Mouse (Mus musculus) CH12.LX (cell line): ENCODE results near the gene Capn8. TPM values are rescaled to one million over a fixed set of nuclear protein-coding genes. Genes with fewer than 3 reads are reported as not detected.

Experiments used
- DNase-seq: peaks from one replicate; pipeline ENCODE4 v3.0.0-alpha.2; 2013; ENCODE audit errors: extremely low read depth
- H3K27ac ChIP-seq: 2 replicates; pipeline ENCODE4 v1.5.1; 2012; ENCODE audit warnings: low read depth, mild to moderate bottlenecking, control low read depth, moderate library complexity; ENCODE audit not compliant: insufficient read depth
- H3K27me3 ChIP-seq: replicated peaks from 2 replicates; pipeline ENCODE3; 2012; ENCODE audit warnings: inconsistent platforms
- H3K36me3 ChIP-seq, 2 experiments: replicated peaks in 1 of 2; 2 replicates each; pipeline versions ENCODE3 to v1.6.1; 2012; ENCODE audit warnings: inconsistent platforms in 1 of 2, low read length in 1 of 2, mild to moderate bottlenecking in 1 of 2, mixed read lengths in 1 of 2, moderate library complexity in 1 of 2; ENCODE audit not compliant: control insufficient read depth in 1 of 2, insufficient read depth in 1 of 2
- H3K4me1 ChIP-seq, 2 experiments: 2 replicates each; pipeline ENCODE4 v1.6.1; 2012; ENCODE audit warnings: inconsistent platforms in 1 of 2, moderate library complexity in 1 of 2; ENCODE audit not compliant: insufficient read depth in 2 of 2, control insufficient read depth in 1 of 2
- H3K4me2 ChIP-seq: 2 replicates; pipeline ENCODE4 v1.6.1; 2012; ENCODE audit warnings: low read depth, mild to moderate bottlenecking, control low read depth; ENCODE audit not compliant: poor library complexity, insufficient read depth, severe bottlenecking
- H3K4me3 ChIP-seq, 3 experiments: fragments of 150-350 bp in 1 of 3; sonication (generic) in 1 of 3; replicated peaks in 1 of 3; 2 replicates each; pipeline versions ENCODE3 to v1.5.1; 2011 to 2012; ENCODE audit warnings: low read depth in 2 of 3, low read length in 2 of 3, mild to moderate bottlenecking in 2 of 3, moderate library complexity in 2 of 3, control low read depth in 1 of 3, improper control_type of control experiment in 1 of 3, inconsistent platforms in 1 of 3, mixed read lengths in 1 of 3; ENCODE audit not compliant: poor library complexity in 1 of 3
- H3K79me2 ChIP-seq: replicated peaks from 2 replicates; pipeline ENCODE4 v1.6.1; 2012; ENCODE audit warnings: mild to moderate bottlenecking, moderate library complexity; ENCODE audit not compliant: control insufficient read depth, poor library complexity, insufficient read depth, severe bottlenecking; ENCODE audit errors: extremely low read depth
- H3K9ac ChIP-seq: 2 replicates; pipeline ENCODE4 v1.6.1; 2012; ENCODE audit warnings: low read depth, mild to moderate bottlenecking, control low read depth, moderate library complexity; ENCODE audit not compliant: insufficient read depth
- H3K9me3 ChIP-seq: replicated peaks from 2 replicates; pipeline ENCODE3; 2012; ENCODE audit warnings: low read length, inconsistent platforms, mixed read lengths
- CHD1 ChIP-seq: IDR thresholded peaks from 2 replicates; pipeline ENCODE4 v1.6.1; 2012; ENCODE audit warnings: low read depth, low read length, improper control_type of control experiment, inconsistent platforms
- CHD2 ChIP-seq: IDR thresholded peaks from 2 replicates; pipeline ENCODE4 v1.6.1; 2011; ENCODE audit warnings: low read length, improper control_type of control experiment
- CTCF ChIP-seq, 2 experiments: IDR thresholded peaks in 1 of 2; conservative IDR thresholded peaks in 1 of 2; 2 replicates each; pipeline ENCODE4 v1.5.1; 2011 to 2012; ENCODE audit warnings: low read depth in 2 of 2, low read length in 2 of 2, improper control_type of control experiment in 1 of 2, inconsistent platforms in 1 of 2, mild to moderate bottlenecking in 1 of 2, moderate library complexity in 1 of 2
- ELF1 ChIP-seq: IDR thresholded peaks from 2 replicates; pipeline ENCODE4 v1.6.1; 2014; ENCODE audit warnings: low read depth, mild to moderate bottlenecking, inconsistent platforms, low read length, improper control_type of control experiment
- EP300 ChIP-seq: IDR thresholded peaks from 2 replicates; pipeline ENCODE4 v1.6.1; 2011; ENCODE audit warnings: low read length, improper control_type of control experiment
- HCFC1 ChIP-seq: IDR thresholded peaks from 2 replicates; pipeline ENCODE4 v1.6.1; 2012; ENCODE audit warnings: low read depth, mild to moderate bottlenecking, inconsistent platforms, low read length, improper control_type of control experiment
- IRF4 ChIP-seq: IDR thresholded peaks from 2 replicates; pipeline ENCODE4 v1.6.1; 2014; ENCODE audit warnings: low read depth, mild to moderate bottlenecking, inconsistent platforms, low read length, improper control_type of control experiment
- JUN ChIP-seq: IDR thresholded peaks from 2 replicates; pipeline ENCODE4 v1.6.1; 2011; ENCODE audit warnings: low read depth, mild to moderate bottlenecking, low read length, improper control_type of control experiment, moderate library complexity; ENCODE audit not compliant: insufficient read depth
- JUND ChIP-seq: conservative IDR thresholded peaks from 2 replicates; pipeline ENCODE4 v1.6.1; 2011; ENCODE audit warnings: low read depth, low read length, improper control_type of control experiment
- KAT2A ChIP-seq: IDR thresholded peaks from 2 replicates; pipeline ENCODE4 v1.6.1; 2012; ENCODE audit warnings: low read length, improper control_type of control experiment, inconsistent platforms; ENCODE audit not compliant: insufficient replicate concordance
- MAFK ChIP-seq: IDR thresholded peaks from 2 replicates; pipeline ENCODE4 v1.6.1; 2011; ENCODE audit warnings: low read length, improper control_type of control experiment; ENCODE audit not compliant: insufficient replicate concordance
- MAZ ChIP-seq: IDR thresholded peaks from 2 replicates; pipeline ENCODE4 v1.6.1; 2012; ENCODE audit warnings: low read depth, mild to moderate bottlenecking, inconsistent platforms, low read length, improper control_type of control experiment, moderate library complexity
- POLR2A ChIP-seq: IDR thresholded peaks from 2 replicates; pipeline ENCODE4 v1.6.1; 2011; ENCODE audit warnings: low read depth, mild to moderate bottlenecking, improper control_type of control experiment, low read length
- RAD21 ChIP-seq: IDR thresholded peaks from 2 replicates; pipeline ENCODE4 v1.6.1; 2011; ENCODE audit warnings: low read depth, mild to moderate bottlenecking, low read length, improper control_type of control experiment, moderate library complexity
- TBP ChIP-seq: conservative IDR thresholded peaks from 2 replicates; pipeline ENCODE4 v1.6.1; 2011; ENCODE audit warnings: low read depth, low read length, improper control_type of control experiment
- UBTF ChIP-seq: IDR thresholded peaks from 2 replicates; pipeline ENCODE4 v1.6.1; 2012; ENCODE audit warnings: low read depth, mild to moderate bottlenecking, inconsistent platforms, low read length, improper control_type of control experiment, moderate library complexity
- USF1 ChIP-seq: IDR thresholded peaks from 2 replicates; pipeline ENCODE4 v1.6.1; 2014; ENCODE audit warnings: low read depth, mild to moderate bottlenecking, inconsistent platforms, low read length, improper control_type of control experiment
- USF2 ChIP-seq: conservative IDR thresholded peaks from 2 replicates; pipeline ENCODE4 v1.6.1; 2011; ENCODE audit warnings: low read depth, low read length, improper control_type of control experiment
- ZC3H11A ChIP-seq: IDR thresholded peaks from 2 replicates; pipeline ENCODE4 v1.6.1; 2012; ENCODE audit warnings: low read depth, mild to moderate bottlenecking, inconsistent platforms, low read length, improper control_type of control experiment
- ZKSCAN1 ChIP-seq: IDR thresholded peaks from 2 replicates; pipeline ENCODE4 v1.6.1; 2012; ENCODE audit warnings: low read depth, inconsistent platforms, low read length, improper control_type of control experiment, borderline replicate concordance
- dilution Hi-C: fragments of 300-500 bp; cut with MboI; formaldehyde crosslinking; loops from 2 replicates; pipeline ENCODE4 v1.14.3; 2020; ENCODE audit warnings: low sequenced_read_pairs; ENCODE audit not compliant: extremely low pct_unique_long_range_greater_than_20kb, extremely low pct_ligation_motif_present
- in situ Hi-C: fragments of 300-500 bp; cut with MboI; formaldehyde crosslinking; loops from 3 replicates; pipeline ENCODE4 v1.14.3; 2019; ENCODE audit warnings: low sequenced_read_pairs, low pct_ligation_motif_present, low pct_unique_long_range_greater_than_20kb, mixed read lengths
- polyA plus RNA-seq: library from polyadenylated mRNA; unstranded; fragments of >175 nt; gene quantifications from 2 replicates; pipeline ENCODE4 v1.2.1, GENCODE M21; 2012; ENCODE audit warnings: low read depth; ENCODE audit not compliant: insufficient read length
- total RNA-seq, 2 experiments: library from RNA; depleted of rRNA; stranded (reverse); fragments of 300-350 nt in 1 of 2; fragments of >200 nt in 1 of 2; gene quantifications; 2 replicates each; pipeline ENCODE4 v1.2.3; 2012 to 2014

Capn8 gene
- total and polyA plus RNA-seq, 3 experiments = not detected

GRCm38 (mm10) chr1:182522961-182523360 is 41.8 kb upstream of the Capn8 start:
- in situ Hi-C loops = loop anchor here (25.0 kb wide), 1 partner anchor 636 kb away; no protein-coding TSS in a partner anchor

GRCm38 (mm10) chr1:182523692-182524091 is 41.1 kb upstream of the Capn8 start:
- in situ Hi-C loops (loop anchor here (25.0 kb wide), 1 partner anchor 636 kb away; no protein-coding TSS in a partner anchor), dilution Hi-C loops (no loop called here)
- DNase-seq = no peak
- Histone ChIP-seq H3K4me1 (peaks cover 6 to 33% of the 10 kb centered on the region in 2 experiments), H3K9ac (no peak overlapping the region), H3K4me3 (no peak overlapping the region), H3K79me2 (no peaks in the 10 kb centered on the region), H3K36me3 (no peaks in the 10 kb centered on the region), H3K4me2 (no peak overlapping the region), H3K27ac (no peak overlapping the region), H3K9me3 (no peaks in the 10 kb centered on the region), H3K27me3 (peaks cover 4% of the 10 kb centered on the region)
- no peak for TF ChIP-seq CTCF (conservative IDR thresholded peaks at IDR 0.05 in 1 of 2, IDR thresholded peaks at IDR 0.05 in 1 of 2; ENCODE audit: low read depth in 2 of 2, low read length in 2 of 2)
- TF ChIP-seq RAD21 = no peak
- no peak for TF ChIP-seq MAZ
- TF ChIP-seq CHD1 = no peak
- no peak for TF ChIP-seq ZC3H11A
- TF ChIP-seq TBP = no peak
- no peak for TF ChIP-seq USF2
- TF ChIP-seq ELF1 = no peak
- no peak for TF ChIP-seq CHD2
- no peak for TF ChIP-seq JUND
- TF ChIP-seq POLR2A = no peak
- TF ChIP-seq UBTF = no peak
- TF ChIP-seq HCFC1 = no peak

More at GRCm38 (mm10) chr1:182522961-182523360, 41.8 kb upstream of the Capn8 start:
- Histone ChIP-seq H3K4me1 (peaks cover 6 to 27% of the 10 kb centered on the region in 2 experiments), H3K9ac (no peak overlapping the region), H3K4me3 (no peak overlapping the region), H3K4me2 (no peak overlapping the region), H3K79me2 (no peaks in the 10 kb centered on the region), H3K36me3 (no peaks in the 10 kb centered on the region), H3K27ac (no peak overlapping the region), H3K27me3 (peaks cover 4% of the 10 kb centered on the region), H3K9me3 (no peaks in the 10 kb centered on the region)
- no peak for TF ChIP-seq CHD1
- TF ChIP-seq EP300 = no peak
- no peak for TF ChIP-seq IRF4
- TF ChIP-seq JUN = no peak
- no peak for TF ChIP-seq USF1
- no peak for TF ChIP-seq KAT2A
- no peak for TF ChIP-seq ELF1
- no peak for TF ChIP-seq ZKSCAN1
- TF ChIP-seq RAD21 = no peak
- TF ChIP-seq MAFK = no peak
- dilution Hi-C loops = no loop called here
- DNase-seq = no peak
